Mouse (Mus musculus) telencephalon, adult 2 months (tissue): Measurements from ENCODE around the gene Pip4k2a.

Experiments
- DNase-seq: peaks from one replicate; pipeline ENCODE4 v3.0.0-alpha.2; 2011; ENCODE audit warnings: low read depth, low spot score

The Pip4k2a gene

GRCm38 (mm10) chr2:18923806-18924595, 73.9 kb downstream of the Pip4k2a start:
- DNase-seq = no peak

- no peak for DNase-seq
Measured at GRCm38 (mm10) chr2:18923098-18923649, 74.8 kb downstream of the Pip4k2a start.

GRCm38 (mm10) chr2:18921570-18922180, 76.3 kb downstream of the Pip4k2a start:
- DNase-seq = no peak

- no peak for DNase-seq
Measured at GRCm38 (mm10) chr2:18920461-18920877, 77.5 kb downstream of the Pip4k2a start.

- no peak for DNase-seq
Measured at GRCm38 (mm10) chr2:18919797-18920354, 78.0 kb downstream of the Pip4k2a start.

GRCm38 (mm10) chr2:18917838-18918237, 80.1 kb downstream of the Pip4k2a start:
- no peak for DNase-seq

GRCm38 (mm10) chr2:18917380-18917750, 80.6 kb downstream of the Pip4k2a start:
- no peak for DNase-seq

GRCm38 (mm10) chr2:18916615-18917379, 81.1 kb downstream of the Pip4k2a start:
- DNase-seq = no peak

- DNase-seq = no peak
Measured at GRCm38 (mm10) chr2:18916042-18916407, 81.9 kb downstream of the Pip4k2a start.

- DNase-seq = no peak
Measured at GRCm38 (mm10) chr2:18915372-18916041, 82.4 kb downstream of the Pip4k2a start.

GRCm38 (mm10) chr2:18914750-18915149, 83.2 kb downstream of the Pip4k2a start:
- no peak for DNase-seq

- no peak for DNase-seq
Measured at GRCm38 (mm10) chr2:18913642-18914041, 84.3 kb downstream of the Pip4k2a start.

- no peak for DNase-seq
Measured at GRCm38 (mm10) chr2:18911251-18911934, 86.5 kb downstream of the Pip4k2a start.

GRCm38 (mm10) chr2:18910209-18910608, 87.7 kb downstream of the Pip4k2a start:
- DNase-seq = no peak

- DNase-seq = no peak
Measured at GRCm38 (mm10) chr2:18909713-18910112, 88.2 kb downstream of the Pip4k2a start.

- no peak for DNase-seq
Measured at GRCm38 (mm10) chr2:18907269-18907668, 90.7 kb downstream of the Pip4k2a start.

- DNase-seq = no peak
Measured at GRCm38 (mm10) chr2:18906421-18907084, 91.4 kb downstream of the Pip4k2a start.

GRCm38 (mm10) chr2:18903301-18904068, 94.4 kb downstream of the Pip4k2a start:
- no peak for DNase-seq

GRCm38 (mm10) chr2:18901133-18901532, 96.8 kb downstream of the Pip4k2a start:
- DNase-seq = no peak
